In genomic region chr4:120924554-120925299, GRCm38 (mm10) we compare ENCODE assay signal across 7 mouse cellular contexts. TPM values are rescaled to one million over a fixed set of nuclear protein-coding genes. Genes with fewer than 3 reads are reported as not detected.
DNase-seq lines count a peak whose midpoint lies in the region; ATAC-seq lines count a peak whose summit lies in the region.

Gene Exo5 (minus strand): TSS chr4:120925017.

- H3K27me3 ChIP-seq in intestine, embryonic 16.5 days (replicated peaks; ENCODE audit: control insufficient read depth, insufficient read depth, low read length): no peaks in the 10 kb centered on the region
- no peaks in the 10 kb centered on the region for H3K27me3 ChIP-seq in midbrain, embryonic 11.5 days (ENCODE audit: control insufficient read depth, insufficient read depth, low read length)

- peak within 1 kb of the TSS; percentile 78 for H3K4me3 ChIP-seq in intestine, embryonic 16.5 days (ENCODE audit: low read length)
- peak within 1 kb of the TSS; percentile 43 for H3K4me3 ChIP-seq in midbrain, embryonic 11.5 days (ENCODE audit: low read depth, low read length)

- peaks cover 9% of the 10 kb centered on the region; the same call in 1 of the 2 replicates for H3K4me1 ChIP-seq in intestine, embryonic 16.5 days (ENCODE audit: control insufficient read depth, insufficient read depth, low read length)
- peaks cover 2% of the 10 kb centered on the region; the same call in 1 of the 2 replicates for H3K4me1 ChIP-seq in midbrain, embryonic 11.5 days (ENCODE audit: control insufficient read depth, insufficient read depth, low read length)

- WGBS in intestine, embryonic 16.5 days: under 1% methylated on average over 33 of the region's 33 CpGs
- under 1% methylated on average over 33 of the region's 33 CpGs for WGBS in midbrain, embryonic 11.5 days

- H3K9me3 ChIP-seq in intestine, embryonic 16.5 days (ENCODE audit: control insufficient read depth, low read length): no peaks in the 10 kb centered on the region
- no peaks in the 10 kb centered on the region; the same call in 1 of the 2 replicates for H3K9me3 ChIP-seq in midbrain, embryonic 11.5 days (ENCODE audit: control insufficient read depth, low read length)

- intact Hi-C loops in left cerebral cortex, postnatal 36 days (cut with DNase I): no loop called here

- peak; percentile 99 for ATAC-seq in intestine, embryonic 16.5 days
- peak; percentile 99 for ATAC-seq in midbrain, embryonic 11.5 days (ENCODE audit: low FRiP score)

- peak; percentile 86 for DNase-seq in adrenal gland, adult 8-10 months
- DNase-seq in embryo, embryonic 9.5 days (ENCODE audit: extremely low spot score): peak; percentile 96
- DNase-seq in gastrocnemius, postnatal 4 days (ENCODE audit: low spot score in 2 of 2): peak; percentile 94
- peak; percentile 87 for DNase-seq in left cerebral cortex, postnatal 36 days (ENCODE audit: low spot score in 2 of 2)
- DNase-seq in midbrain, embryonic 11.5 days (ENCODE audit: low spot score, missing footprints): peak; percentile 98
- peak; percentile 87 for DNase-seq in skeletal muscle tissue, adult 2 months (ENCODE audit: low read depth, low spot score)

- peak within 1 kb of the TSS; percentile 90 for H3K9ac ChIP-seq in intestine, embryonic 16.5 days (ENCODE audit: low read depth, low read length)
- H3K9ac ChIP-seq in midbrain, embryonic 11.5 days (ENCODE audit: low read length): peak within 1 kb of the TSS; percentile 64

- peaks cover 14% of the 10 kb centered on the region for H3K36me3 ChIP-seq in intestine, embryonic 16.5 days (ENCODE audit: control insufficient read depth, insufficient read depth, low read length)
- peaks cover 14% of the 10 kb centered on the region for H3K36me3 ChIP-seq in midbrain, embryonic 11.5 days (ENCODE audit: control insufficient read depth, insufficient read depth, low read length)

- H3K27ac ChIP-seq in intestine, embryonic 16.5 days (ENCODE audit: low read length): peak within 1 kb of the TSS; percentile 96
- peak within 1 kb of the TSS; percentile 80 for H3K27ac ChIP-seq in midbrain, embryonic 11.5 days (ENCODE audit: low read depth, low read length)

- H3K4me2 ChIP-seq in intestine, embryonic 16.5 days (ENCODE audit: low read depth, low read length): peak within 1 kb of the TSS; percentile 79
- peak within 1 kb of the TSS; percentile 46 for H3K4me2 ChIP-seq in midbrain, embryonic 11.5 days

RNA-seq across cellular contexts. Expression of gene Exo5, which starts in this region (rescaled TPM):
- total RNA-seq in adrenal gland, adult 8-10 months (2022): 10 to 100 TPM in 2 of 4 experiments, 1 to 10 TPM in 2; 7.9 to 13.4 (median 10.7) TPM
- total RNA-seq in gastrocnemius, postnatal 4 days (2021): 1 to 10 TPM; 7.4 to 7.9 TPM
- 23.9 and 26.9 TPM in 2 replicates for polyA plus RNA-seq in intestine, embryonic 16.5 days (2015; fragmentation: Nextera tagmentation; extraction: Ambion mirVana)
- 10 to 100 TPM in 1 of 2 experiments, 1 to 10 TPM in 1; 8.9 to 11.7 TPM for total RNA-seq in left cerebral cortex, postnatal 36 days (2021)
- 32.0 and 32.3 TPM in 2 replicates for polyA plus RNA-seq in midbrain, embryonic 11.5 days (2014; fragmentation: Nextera tagmentation; extraction: Ambion mirVana)

Comparison
In these comparisons a context has a peak if more than half of its experiments do, and no peak if none do; other contexts are left out.
1. Peak in every context shown above with its lines: DNase-seq, ATAC-seq, H3K4me3 ChIP-seq and H3K27ac ChIP-seq.